Mouse (Mus musculus) cortical plate, adult 2 months (tissue): ENCODE measurements around the gene Cd200r4.

Source experiments
- CTCF ChIP-seq: fragments of 200-500 bp; IDR thresholded peaks from 2 replicates; pipeline ENCODE4 v1.5.1; 2011; ENCODE audit warnings: mild to moderate bottlenecking, control low read depth, low read length; ENCODE audit not compliant: insufficient read depth; ENCODE audit errors: extremely low read depth
- POLR2A ChIP-seq: fragments of 200-500 bp; IDR thresholded peaks from 2 replicates; pipeline ENCODE4 v1.6.1; 2011; ENCODE audit warnings: mild to moderate bottlenecking, low read length, control low read depth; ENCODE audit not compliant: insufficient read depth; ENCODE audit errors: extremely low read depth

DNA sequence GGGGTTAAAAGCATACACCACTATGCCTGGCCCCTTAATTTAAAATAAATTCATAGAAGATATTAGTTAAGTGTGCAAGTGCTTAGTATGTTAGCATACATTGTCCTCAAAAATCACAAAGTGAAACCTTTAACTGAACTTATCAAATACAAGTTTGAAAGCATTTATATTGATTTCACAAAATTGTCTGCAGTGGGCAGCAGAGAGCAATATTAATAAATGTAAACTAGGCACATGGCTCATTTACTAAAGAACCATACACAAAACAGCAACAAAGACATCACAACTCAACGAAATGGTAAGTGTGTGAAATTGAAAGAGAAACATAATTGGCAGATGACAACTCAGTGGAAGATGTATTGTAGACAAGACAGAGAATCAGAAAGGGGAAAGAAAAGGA lies 49.7 kb upstream of the Cd200r4 start:
- TF ChIP-seq CTCF (no peak), POLR2A (no peak)
